Mouse (Mus musculus): ENCODE data around the gene Ucn3. TPM values are rescaled to one million over a fixed set of nuclear protein-coding genes. Genes with fewer than 3 reads are reported as not detected.
A peak's percentile ranks its signal among the peaks of the same experiment; 100 is the strongest.
"Not testable (repeated sequence)": the region's sequence is repeated elsewhere in the genome, so short reads cannot be mapped to it uniquely, and the experiment has no call there.

Gene Ucn3
- polyA plus RNA-seq, 1 experiment from 2014 or later = 0.51 TPM

DNA sequence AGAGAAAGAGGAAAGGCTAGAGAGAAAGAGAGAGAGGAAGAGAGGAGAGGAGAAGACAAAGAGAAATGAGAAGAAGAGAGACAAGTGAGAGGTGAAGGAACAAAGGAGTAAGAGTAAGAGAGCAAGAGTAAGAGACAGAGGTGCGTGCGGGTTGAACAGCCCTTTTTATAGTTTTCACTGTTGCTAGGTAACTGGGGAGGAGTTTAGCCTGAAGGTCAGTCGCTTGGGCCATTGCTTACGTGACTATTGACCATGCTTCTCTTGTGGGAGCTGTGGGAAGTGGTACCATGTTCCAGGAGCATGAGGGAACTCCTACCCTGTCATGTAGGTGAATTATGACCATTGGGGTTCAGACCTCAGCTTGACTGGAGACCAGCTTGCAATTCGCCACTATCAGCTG, 34.8 kb downstream of the Ucn3 start:
- Histone ChIP-seq H3K27me3 (replicated peaks; ENCODE audit: control insufficient read depth, insufficient read depth, low read length) (no peaks in the 10 kb centered on the region), H3K9ac (ENCODE audit: low read depth, low read length) (no peak overlapping the region), H3K4me3 (ENCODE audit: low read depth, low read length) (no peak overlapping the region), H3K4me1 (replicated peaks; ENCODE audit: control insufficient read depth, insufficient read depth, low read length) (no peaks in the 10 kb centered on the region), H3K36me3 (ENCODE audit: control insufficient read depth, insufficient read depth) (no peaks in the 10 kb centered on the region), H3K27ac (ENCODE audit: low read depth, low read length) (no peak overlapping the region), H3K4me2 (replicated peaks; ENCODE audit: low read depth) (no peak overlapping the region), H3K9me3 (ENCODE audit: control insufficient read depth) (no peaks in the 10 kb centered on the region)
- ATAC-seq = no peak
- no peak for TF ChIP-seq CTCF (IDR thresholded peaks at IDR 0.05; ENCODE audit: low read depth)
- 82% methylated on average over 5 of the region's 5 CpGs for WGBS

DNA sequence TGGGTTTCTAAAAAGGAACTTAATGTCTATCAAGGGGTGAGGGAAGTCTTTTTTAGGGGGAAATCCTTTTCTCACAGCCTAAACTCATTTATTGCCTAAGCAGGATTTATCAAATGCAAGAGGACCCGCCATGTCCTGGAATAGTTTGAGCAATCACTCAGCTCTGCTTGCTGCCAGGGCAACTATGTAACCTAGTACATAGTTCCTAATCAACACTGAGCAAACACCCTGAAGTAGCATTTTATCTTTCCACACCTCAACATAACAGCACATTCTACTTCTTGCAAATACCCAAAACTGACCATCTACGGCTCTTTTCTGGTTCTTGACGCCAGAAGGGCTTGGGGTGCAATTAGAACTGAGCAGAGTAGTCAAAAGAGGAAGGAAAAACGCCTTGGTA, 36.9 kb downstream of the Ucn3 start:
- H3K4me2 ChIP-seq (replicated peaks; ENCODE audit: low read depth) = no peak overlapping the region
- H3K27me3 ChIP-seq (replicated peaks; ENCODE audit: control insufficient read depth, insufficient read depth, low read length) = no peaks in the 10 kb centered on the region
- no peak overlapping the region for H3K9ac ChIP-seq (ENCODE audit: low read depth, low read length)
- no peak for ATAC-seq
- H3K9me3 ChIP-seq (ENCODE audit: control insufficient read depth) = no peaks in the 10 kb centered on the region
- no peak for TF ChIP-seq CTCF (IDR thresholded peaks at IDR 0.05; ENCODE audit: low read depth)
- no peaks in the 10 kb centered on the region for H3K36me3 ChIP-seq (ENCODE audit: control insufficient read depth, insufficient read depth)
- H3K4me1 ChIP-seq (replicated peaks; ENCODE audit: control insufficient read depth, insufficient read depth, low read length) = no peaks in the 10 kb centered on the region
- WGBS = 56% methylated on average over 4 of the region's 4 CpGs
- no peak overlapping the region for H3K27ac ChIP-seq (ENCODE audit: low read depth, low read length)
- no peak overlapping the region for H3K4me3 ChIP-seq (ENCODE audit: low read depth, low read length)

DNA sequence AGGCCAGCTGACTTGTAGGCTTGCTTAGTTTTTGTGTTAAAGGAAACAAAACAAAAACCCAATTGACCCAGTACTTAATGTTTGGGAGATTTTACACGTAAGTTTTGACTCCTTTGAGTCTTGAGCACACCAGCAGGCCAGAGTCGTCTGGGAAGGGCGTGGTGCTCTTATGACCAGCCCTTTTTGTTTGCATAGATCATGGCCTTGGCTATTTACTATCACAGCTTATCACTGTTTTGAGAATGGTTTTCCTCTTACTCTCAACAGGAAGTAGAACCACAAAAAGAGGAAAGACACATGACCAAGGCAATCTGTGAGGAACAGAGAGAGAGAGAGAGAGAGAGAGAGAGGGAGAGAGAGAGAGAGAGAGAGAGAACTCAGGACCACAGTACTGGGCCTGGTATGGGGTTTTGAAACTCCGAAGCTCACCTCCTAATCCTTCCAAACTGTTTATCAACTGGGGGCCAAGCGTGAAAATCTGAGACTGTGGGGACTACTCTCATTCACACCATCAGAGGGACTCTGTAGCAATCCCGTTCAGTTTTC, 37.9 kb downstream of the Ucn3 start:
- WGBS = 46% methylated on average over 6 of the region's 6 CpGs
- Histone ChIP-seq H3K4me1 (replicated peaks; ENCODE audit: control insufficient read depth, insufficient read depth, low read length) (no peaks in the 10 kb centered on the region), H3K27ac (ENCODE audit: low read depth, low read length) (no peak overlapping the region), H3K9ac (ENCODE audit: low read depth, low read length) (no peak overlapping the region), H3K9me3 (ENCODE audit: control insufficient read depth) (no peaks in the 10 kb centered on the region), H3K36me3 (ENCODE audit: control insufficient read depth, insufficient read depth) (no peaks in the 10 kb centered on the region), H3K4me3 (ENCODE audit: low read depth, low read length) (no peak overlapping the region), H3K4me2 (replicated peaks; ENCODE audit: low read depth) (no peak overlapping the region), H3K27me3 (replicated peaks; ENCODE audit: control insufficient read depth, insufficient read depth, low read length) (no peaks in the 10 kb centered on the region)
- TF ChIP-seq CTCF (IDR thresholded peaks at IDR 0.05; ENCODE audit: low read depth) = no peak
- ATAC-seq = peak; percentile 68

DNA sequence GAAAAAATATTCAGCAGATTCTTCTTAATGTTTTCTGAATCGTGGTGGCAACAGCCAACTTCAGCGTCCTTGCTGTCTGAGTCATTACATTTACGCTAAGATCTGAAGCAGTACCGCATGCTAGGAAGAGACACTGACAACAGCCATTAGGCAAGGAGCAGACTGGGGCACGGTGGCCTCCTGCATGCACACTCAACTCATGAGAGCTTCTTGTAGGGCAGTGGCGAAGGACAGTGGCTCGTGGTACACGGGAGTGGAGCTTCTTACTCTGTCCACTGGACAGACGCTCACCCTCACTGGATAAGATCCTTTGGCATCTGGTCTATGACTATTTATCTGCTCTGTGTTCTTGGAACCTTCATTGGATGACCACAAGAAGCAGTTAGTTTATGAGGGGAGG, 45.8 kb downstream of the Ucn3 start:
- H3K9ac ChIP-seq (ENCODE audit: low read depth, low read length) = no peak overlapping the region
- H3K27ac ChIP-seq (ENCODE audit: low read depth, low read length) = no peak overlapping the region
- no peaks in the 10 kb centered on the region for H3K36me3 ChIP-seq (ENCODE audit: control insufficient read depth, insufficient read depth)
- H3K4me2 ChIP-seq (replicated peaks; ENCODE audit: low read depth) = no peak overlapping the region
- no peak overlapping the region for H3K4me3 ChIP-seq (ENCODE audit: low read depth, low read length)
- no peaks in the 10 kb centered on the region for H3K9me3 ChIP-seq (ENCODE audit: control insufficient read depth)
- no peak for TF ChIP-seq CTCF (IDR thresholded peaks at IDR 0.05; ENCODE audit: low read depth)
- no peaks in the 10 kb centered on the region for H3K27me3 ChIP-seq (replicated peaks; ENCODE audit: control insufficient read depth, insufficient read depth, low read length)
- ATAC-seq = no peak
- peaks cover 9% of the 10 kb centered on the region; the same call in 1 of the 2 replicates for H3K4me1 ChIP-seq (replicated peaks; ENCODE audit: control insufficient read depth, insufficient read depth, low read length)
- 92% methylated on average over 9 of the region's 9 CpGs for WGBS

DNA sequence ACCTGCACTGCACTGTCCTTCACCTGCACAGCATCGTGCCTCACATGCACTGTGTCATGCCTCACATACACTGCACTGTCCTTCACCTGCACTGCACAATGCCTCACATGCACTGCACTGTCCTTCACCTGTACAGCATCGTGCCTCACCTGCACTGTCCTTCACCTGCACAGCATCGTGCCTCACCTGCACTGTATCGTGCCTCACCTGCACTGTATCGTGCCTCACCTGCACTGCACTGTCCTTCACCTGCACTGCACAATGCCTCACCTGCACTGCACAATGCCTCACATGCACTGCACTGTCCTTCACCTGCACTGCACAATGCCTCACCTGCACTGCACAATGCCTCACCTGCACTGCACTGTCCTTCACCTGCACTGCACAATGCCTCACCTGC, 46.9 kb downstream of the Ucn3 start:
- H3K36me3 ChIP-seq (ENCODE audit: control insufficient read depth, insufficient read depth); H3K27ac ChIP-seq (ENCODE audit: low read depth, low read length); H3K27me3 ChIP-seq (replicated peaks; ENCODE audit: control insufficient read depth, insufficient read depth, low read length); H3K4me3 ChIP-seq (ENCODE audit: low read depth, low read length); H3K9ac ChIP-seq (ENCODE audit: low read depth, low read length); H3K9me3 ChIP-seq (ENCODE audit: control insufficient read depth); ATAC-seq; H3K4me2 ChIP-seq (replicated peaks; ENCODE audit: low read depth): not testable (repeated sequence)
- peaks cover 10% of the 10 kb centered on the region; the same call in 1 of the 2 replicates for H3K4me1 ChIP-seq (replicated peaks; ENCODE audit: control insufficient read depth, insufficient read depth, low read length)
- 93% methylated on average over 5 of the region's 5 CpGs for whole genome bisulfite sequencing

DNA sequence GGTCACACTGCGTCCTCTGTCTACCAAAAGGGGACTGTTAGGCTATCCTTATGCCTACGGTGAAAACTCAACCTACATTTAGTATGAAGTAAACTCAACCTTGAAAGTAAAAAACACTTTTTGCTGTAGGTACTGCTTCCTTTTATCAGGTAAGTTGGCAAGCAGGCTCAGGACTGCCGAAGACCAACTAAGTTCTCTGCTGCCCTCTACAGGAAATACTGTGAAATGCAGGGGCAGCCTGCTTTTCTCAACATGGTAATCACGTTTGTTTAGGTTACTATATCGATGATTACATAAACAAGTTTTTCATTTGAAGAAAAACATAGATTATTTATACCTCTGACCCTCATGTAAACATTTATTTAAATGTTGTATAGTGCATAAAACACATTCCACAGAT, 48.2 kb downstream of the Ucn3 start:
- ATAC-seq = no peak
- no peaks in the 10 kb centered on the region for H3K9me3 ChIP-seq (ENCODE audit: control insufficient read depth)
- no peaks in the 10 kb centered on the region for H3K36me3 ChIP-seq (ENCODE audit: control insufficient read depth, insufficient read depth)
- H3K9ac ChIP-seq (ENCODE audit: low read depth, low read length) = no peak overlapping the region
- peaks cover 10% of the 10 kb centered on the region; the same call in 1 of the 2 replicates for H3K4me1 ChIP-seq (replicated peaks; ENCODE audit: control insufficient read depth, insufficient read depth, low read length)
- 23% methylated on average over 5 of the region's 5 CpGs for WGBS
- H3K4me2 ChIP-seq (replicated peaks; ENCODE audit: low read depth) = no peak overlapping the region
- no peak overlapping the region for H3K4me3 ChIP-seq (ENCODE audit: low read depth, low read length)
- TF ChIP-seq CTCF (IDR thresholded peaks at IDR 0.05; ENCODE audit: low read depth) = peak; percentile 96
- H3K27ac ChIP-seq (ENCODE audit: low read depth, low read length) = no peak overlapping the region; the same call in 1 of the 2 replicates
- no peaks in the 10 kb centered on the region for H3K27me3 ChIP-seq (replicated peaks; ENCODE audit: control insufficient read depth, insufficient read depth, low read length)

DNA sequence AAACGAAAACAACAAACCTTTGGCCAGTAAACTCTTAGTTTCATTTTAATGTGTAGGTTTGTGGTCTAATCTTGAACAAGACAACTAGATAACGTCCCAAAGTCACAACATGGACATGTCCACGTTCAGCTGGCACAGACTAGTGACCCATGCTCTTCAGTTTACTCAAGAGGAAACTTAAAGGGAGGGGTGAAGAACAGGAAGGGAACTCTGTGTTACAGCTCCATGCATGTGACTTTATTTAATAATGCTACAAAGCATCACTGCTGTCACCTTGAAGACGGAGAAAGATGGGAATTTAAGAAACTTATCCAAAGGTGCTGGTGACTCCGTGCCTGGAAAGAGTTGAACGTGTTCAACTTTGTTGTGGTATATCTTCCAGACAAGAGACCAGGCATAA, 49.1 kb downstream of the Ucn3 start:
- Histone ChIP-seq H3K36me3 (ENCODE audit: control insufficient read depth, insufficient read depth) (no peaks in the 10 kb centered on the region), H3K4me2 (replicated peaks; ENCODE audit: low read depth) (no peak overlapping the region), H3K9me3 (ENCODE audit: control insufficient read depth) (no peaks in the 10 kb centered on the region), H3K27me3 (replicated peaks; ENCODE audit: control insufficient read depth, insufficient read depth, low read length) (no peaks in the 10 kb centered on the region), H3K4me1 (replicated peaks; ENCODE audit: control insufficient read depth, insufficient read depth, low read length) (peaks cover 10% of the 10 kb centered on the region; the same call in 1 of the 2 replicates), H3K27ac (ENCODE audit: low read depth, low read length) (peak overlapping the region; percentile 86), H3K9ac (ENCODE audit: low read depth, low read length) (no peak overlapping the region), H3K4me3 (ENCODE audit: low read depth, low read length) (no peak overlapping the region)
- TF ChIP-seq CTCF (IDR thresholded peaks at IDR 0.05; ENCODE audit: low read depth) = no peak
- no peak for ATAC-seq
- WGBS = 75% methylated on average over 6 of the region's 6 CpGs
